Mouse (Mus musculus): ENCODE data around the gene Tusc2.
"Not testable (repeated sequence)": the region's sequence is repeated elsewhere in the genome, so short reads cannot be mapped to it uniquely, and the experiment has no call there.

Tusc2 gene

GRCm38 (mm10) chr9:107570016-107570415 is 7.0 kb downstream of the Tusc2 start:
- peak; percentile 23 for DNase-seq

- DNase-seq, result no peak
These were observed 7.8 kb downstream of the Tusc2 start for GRCm38 (mm10) chr9:107570845-107571244.

- DNase-seq, result no peak
These were observed 8.7 kb downstream of the Tusc2 start for GRCm38 (mm10) chr9:107571534-107572326.

GRCm38 (mm10) chr9:107572327-107572662 is 9.2 kb downstream of the Tusc2 start:
- DNase-seq, result no peak

GRCm38 (mm10) chr9:107573774-107574173 is 10.7 kb downstream of the Tusc2 start:
- not testable (repeated sequence) for DNase-seq

GRCm38 (mm10) chr9:107575579-107576356 is 12.7 kb downstream of the Tusc2 start:
- no peak for DNase-seq

GRCm38 (mm10) chr9:107576357-107577107 is 13.5 kb downstream of the Tusc2 start, which contains the start of gene Hyal1:
Gene Hyal1, plus strand, starts transcription at chr9:107576927.
- no peak for DNase-seq

- no peak for DNase-seq
These were observed 14.8 kb downstream of the Tusc2 start for GRCm38 (mm10) chr9:107577871-107578270.

- no peak for DNase-seq
These were observed 15.5 kb downstream of the Tusc2 start, which contains the start of gene Naa80 for GRCm38 (mm10) chr9:107578587-107578986. Gene Naa80, plus strand, starts transcription at chr9:107578887.

- no peak for DNase-seq
These were observed 16.2 kb downstream of the Tusc2 start for GRCm38 (mm10) chr9:107579023-107579900.

GRCm38 (mm10) chr9:107580501-107581317 is 17.7 kb downstream of the Tusc2 start, which contains the start of gene Hyal3:
Gene Hyal3, plus strand, starts transcription at chr9:107580818.
- DNase-seq, result peak; percentile 89

- DNase-seq, result no peak
These were observed 18.5 kb downstream of the Tusc2 start for GRCm38 (mm10) chr9:107581584-107581983.

- no peak for DNase-seq
These were observed 19.5 kb downstream of the Tusc2 start for GRCm38 (mm10) chr9:107582509-107583062.

- DNase-seq, result no peak
These were observed 20.1 kb downstream of the Tusc2 start for GRCm38 (mm10) chr9:107583174-107583573.

- no peak for DNase-seq
These were observed 23.4 kb downstream of the Tusc2 start for GRCm38 (mm10) chr9:107586504-107586903.

GRCm38 (mm10) chr9:107586974-107587832 is 24.1 kb downstream of the Tusc2 start, which contains the start of gene Ifrd2:
Gene Ifrd2, plus strand, starts transcription at chr9:107587642.
- peak; percentile 99 for DNase-seq

- no peak for DNase-seq
These were observed 25.0 kb downstream of the Tusc2 start for GRCm38 (mm10) chr9:107587833-107588639.

GRCm38 (mm10) chr9:107590058-107590772 is 27.2 kb downstream of the Tusc2 start:
- no peak for DNase-seq

Measured in thymus, postnatal 14 days (tissue).